Mouse (Mus musculus): ENCODE measurements at regions not wholly inside any gene's neighbourhood (a gene's known extent, or its start where the extent isn't known, plus 50 kb on each side); places are given as distances from the start of the nearest gene placed in this dataset.

GRCm38 (mm10) chr14:58520976-58521549 is 450.7 kb downstream of the Fgf9 start:
- ATAC-seq (ENCODE audit: low FRiP score, low read depth), result no peak
- Histone ChIP-seq H3K27me3 (no peaks in the 10 kb centered on the region), H3K4me2 (replicated peaks) (no peak overlapping the region), H3K4me3 (no peak overlapping the region), H3K27ac (replicated peaks) (no peak overlapping the region), H3K9me3 (no peaks in the 10 kb centered on the region), H3K36me3 (no peaks in the 10 kb centered on the region), H3K9ac (replicated peaks) (no peak overlapping the region), H3K4me1 (no peaks in the 10 kb centered on the region)
- 76% methylated on average over 5 of the region's 5 CpGs for WGBS

- no peak overlapping the region for H3K4me2 ChIP-seq (replicated peaks)
- WGBS, result 74% methylated on average over 5 of the region's 5 CpGs
- no peaks in the 10 kb centered on the region for H3K36me3 ChIP-seq
- no peaks in the 10 kb centered on the region for H3K4me1 ChIP-seq
- H3K27ac ChIP-seq (replicated peaks), result no peak overlapping the region
- H3K9ac ChIP-seq (replicated peaks), result no peak overlapping the region
- H3K9me3 ChIP-seq, result no peaks in the 10 kb centered on the region
- H3K27me3 ChIP-seq, result no peaks in the 10 kb centered on the region
- ATAC-seq (ENCODE audit: low FRiP score, low read depth), result no peak
- no peak overlapping the region for H3K4me3 ChIP-seq
These were observed 450.0 kb downstream of the Fgf9 start for GRCm38 (mm10) chr14:58520384-58520783.

- Histone ChIP-seq H3K27me3 (no peaks in the 10 kb centered on the region), H3K9me3 (no peaks in the 10 kb centered on the region), H3K27ac (replicated peaks) (no peak overlapping the region), H3K9ac (replicated peaks) (no peak overlapping the region), H3K4me3 (no peak overlapping the region), H3K36me3 (no peaks in the 10 kb centered on the region), H3K4me1 (no peaks in the 10 kb centered on the region), H3K4me2 (replicated peaks) (no peak overlapping the region)
- no peak for ATAC-seq (ENCODE audit: low FRiP score, low read depth)
- WGBS, result 100% methylated on average over 1 of the region's 1 CpGs
These were observed 448.7 kb downstream of the Fgf9 start for GRCm38 (mm10) chr14:58519086-58519485.

DNA sequence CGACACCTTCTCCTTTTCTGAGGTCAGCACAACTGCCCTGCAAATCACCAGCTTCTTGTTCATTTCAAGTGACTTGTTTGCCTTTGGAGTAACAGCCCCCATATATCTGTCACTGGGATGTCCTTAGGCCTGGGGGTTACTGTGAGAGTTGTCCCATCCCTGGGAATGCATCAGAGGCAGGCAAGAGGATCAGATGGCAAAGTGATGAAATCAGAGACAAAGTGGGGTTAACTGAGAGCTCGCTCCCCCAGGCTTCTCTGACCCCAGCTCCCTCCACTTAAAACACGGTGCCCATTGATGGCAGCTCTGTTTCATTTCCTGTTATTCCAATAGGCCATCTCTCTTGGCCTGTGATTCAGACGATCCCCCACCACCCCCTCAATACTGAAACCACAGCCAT is 446.2 kb downstream of the Fgf9 start:
- Histone ChIP-seq H3K9me3 (no peaks in the 10 kb centered on the region), H3K36me3 (no peaks in the 10 kb centered on the region), H3K9ac (replicated peaks) (no peak overlapping the region), H3K4me1 (no peaks in the 10 kb centered on the region), H3K27me3 (no peaks in the 10 kb centered on the region), H3K4me2 (replicated peaks) (no peak overlapping the region), H3K4me3 (no peak overlapping the region), H3K27ac (replicated peaks) (no peak overlapping the region)
- WGBS, result 68% methylated on average over 4 of the region's 4 CpGs
- no peak for ATAC-seq (ENCODE audit: low FRiP score, low read depth)

DNA sequence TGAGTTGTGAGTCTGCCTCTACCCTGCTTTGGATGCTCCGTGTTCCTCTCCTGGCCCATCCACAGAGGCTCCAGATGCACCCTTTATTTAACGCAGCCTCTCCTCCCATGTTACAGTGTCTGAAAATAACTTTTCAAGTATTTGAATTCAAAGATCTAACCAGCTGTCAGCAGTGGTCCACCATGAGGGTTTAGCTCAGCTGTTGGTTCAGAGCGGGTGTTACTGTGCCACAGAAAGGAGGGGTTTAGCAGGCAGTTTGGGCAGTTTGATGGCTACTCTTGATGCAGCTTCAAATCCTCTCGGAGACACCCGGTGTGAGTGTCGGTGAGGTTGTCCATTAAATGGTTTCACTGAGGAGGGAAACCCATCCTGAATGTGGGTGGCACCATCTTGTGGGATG is 441.8 kb downstream of the Fgf9 start:
- Histone ChIP-seq H3K27me3 (no peaks in the 10 kb centered on the region), H3K4me1 (no peaks in the 10 kb centered on the region), H3K9ac (replicated peaks) (no peak overlapping the region), H3K4me3 (no peak overlapping the region), H3K9me3 (no peaks in the 10 kb centered on the region), H3K27ac (replicated peaks) (no peak overlapping the region), H3K36me3 (no peaks in the 10 kb centered on the region), H3K4me2 (replicated peaks) (no peak overlapping the region)
- no peak for ATAC-seq (ENCODE audit: low FRiP score, low read depth)
- 91% methylated on average over 6 of the region's 6 CpGs for WGBS

DNA sequence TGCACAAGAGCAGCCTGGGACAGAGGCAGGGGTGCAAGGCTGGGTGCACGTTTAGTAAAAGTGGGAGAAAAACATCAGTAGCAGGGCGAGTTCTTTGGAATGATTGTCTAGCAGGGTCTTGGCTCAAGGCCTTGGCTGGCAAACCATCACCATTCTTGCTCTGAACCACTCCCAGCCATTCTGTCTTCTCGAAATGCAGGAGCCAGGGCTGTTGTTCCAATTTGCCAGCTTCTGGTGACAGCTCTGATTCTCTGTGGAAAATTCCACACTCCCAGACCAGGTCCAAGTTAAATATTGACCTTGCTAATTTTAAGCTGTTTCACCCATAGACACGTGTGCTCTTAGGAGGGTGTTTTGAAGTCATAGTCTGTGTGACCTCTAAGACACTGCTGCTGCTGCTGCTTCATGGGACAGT is 441.2 kb downstream of the Fgf9 start:
- H3K36me3 ChIP-seq, result no peaks in the 10 kb centered on the region
- no peak overlapping the region for H3K4me3 ChIP-seq
- H3K27me3 ChIP-seq, result no peaks in the 10 kb centered on the region
- no peak for ATAC-seq (ENCODE audit: low FRiP score, low read depth)
- no peak overlapping the region for H3K27ac ChIP-seq (replicated peaks)
- H3K4me1 ChIP-seq, result no peaks in the 10 kb centered on the region
- WGBS, result 76% methylated on average over 4 of the region's 4 CpGs
- no peaks in the 10 kb centered on the region for H3K9me3 ChIP-seq
- H3K9ac ChIP-seq (replicated peaks), result no peak overlapping the region
- no peak overlapping the region for H3K4me2 ChIP-seq (replicated peaks)

GRCm38 (mm10) chr14:58510790-58511189 is 440.4 kb downstream of the Fgf9 start:
- H3K27me3 ChIP-seq, result no peaks in the 10 kb centered on the region
- ATAC-seq (ENCODE audit: low FRiP score, low read depth), result no peak
- no peaks in the 10 kb centered on the region for H3K36me3 ChIP-seq
- no peaks in the 10 kb centered on the region for H3K4me1 ChIP-seq
- H3K27ac ChIP-seq (replicated peaks), result no peak overlapping the region
- 67% methylated on average over 4 of the region's 4 CpGs for WGBS
- no peaks in the 10 kb centered on the region for H3K9me3 ChIP-seq
- no peak overlapping the region for H3K4me3 ChIP-seq
- no peak overlapping the region for H3K9ac ChIP-seq (replicated peaks)
- no peak overlapping the region for H3K4me2 ChIP-seq (replicated peaks)

- no peaks in the 10 kb centered on the region for H3K27me3 ChIP-seq
- no peaks in the 10 kb centered on the region for H3K36me3 ChIP-seq
- H3K27ac ChIP-seq (replicated peaks), result no peak overlapping the region
- no peak overlapping the region for H3K4me2 ChIP-seq (replicated peaks)
- H3K4me1 ChIP-seq, result no peaks in the 10 kb centered on the region
- ATAC-seq (ENCODE audit: low FRiP score, low read depth), result no peak
- 75% methylated on average over 4 of the region's 4 CpGs for WGBS
- no peak overlapping the region for H3K9ac ChIP-seq (replicated peaks)
- no peaks in the 10 kb centered on the region for H3K9me3 ChIP-seq
- no peak overlapping the region for H3K4me3 ChIP-seq
These were observed 438.8 kb downstream of the Fgf9 start for GRCm38 (mm10) chr14:58509106-58509505.

DNA sequence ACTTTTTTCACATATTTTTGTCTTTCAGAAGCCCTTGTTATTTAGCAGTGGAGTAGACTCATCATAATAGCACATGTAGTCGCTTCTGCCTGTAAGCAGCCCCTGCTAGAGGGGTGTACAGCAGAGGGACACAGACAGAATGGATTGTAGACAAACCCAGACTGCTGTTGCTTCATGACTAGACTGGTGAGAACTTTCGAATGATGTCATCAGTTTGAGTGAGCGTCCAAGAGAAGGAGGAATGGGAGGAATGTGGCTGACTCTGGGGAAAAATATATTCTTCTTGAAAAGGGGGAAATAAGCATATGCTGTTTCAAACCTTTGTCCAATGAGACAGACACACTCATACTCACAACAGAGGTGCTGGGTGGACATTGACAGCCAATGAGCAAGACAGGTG is 436.1 kb downstream of the Fgf9 start:
- Histone ChIP-seq H3K4me1 (no peaks in the 10 kb centered on the region), H3K4me2 (replicated peaks) (no peak overlapping the region), H3K9ac (replicated peaks) (no peak overlapping the region), H3K9me3 (no peaks in the 10 kb centered on the region), H3K36me3 (no peaks in the 10 kb centered on the region), H3K4me3 (no peak overlapping the region), H3K27me3 (0 out of 2 replicates have a peak, but pooled peaks cover 4% of the 10 kb centered on the region), H3K27ac (replicated peaks) (no peak overlapping the region)
- 80% methylated on average over 3 of the region's 3 CpGs for WGBS
- no peak for ATAC-seq (ENCODE audit: low FRiP score, low read depth)

DNA sequence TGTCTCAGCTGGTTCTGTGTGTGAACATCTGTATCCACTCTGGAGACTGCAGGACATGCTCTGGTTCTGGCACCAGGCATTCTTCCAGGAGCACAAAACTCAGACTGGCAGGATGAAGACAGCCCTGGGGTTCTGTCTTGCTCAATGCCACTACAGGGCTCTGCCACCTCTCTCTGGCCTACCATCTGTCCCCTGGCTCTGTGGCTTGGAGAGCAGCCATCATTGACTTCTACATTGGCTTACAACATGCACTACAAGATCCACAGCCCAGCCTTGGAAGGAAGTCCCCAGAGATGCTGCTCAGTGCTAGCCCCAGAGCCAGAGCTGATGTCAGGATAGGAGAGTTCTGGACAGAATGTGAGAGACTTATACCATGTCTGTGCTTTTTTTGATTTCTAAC is 435.5 kb downstream of the Fgf9 start:
- Histone ChIP-seq H3K36me3 (no peaks in the 10 kb centered on the region), H3K9me3 (0 out of 2 replicates have a peak, but pooled peaks cover 3% of the 10 kb centered on the region), H3K27ac (replicated peaks) (no peak overlapping the region), H3K4me2 (replicated peaks) (no peak overlapping the region), H3K4me3 (no peak overlapping the region), H3K4me1 (no peaks in the 10 kb centered on the region), H3K9ac (replicated peaks) (no peak overlapping the region), H3K27me3 (0 out of 2 replicates have a peak, but pooled peaks cover 4% of the 10 kb centered on the region)
- ATAC-seq (ENCODE audit: low FRiP score, low read depth), result no peak

GRCm38 (mm10) chr14:58502890-58503289 is 432.5 kb downstream of the Fgf9 start:
- H3K27ac ChIP-seq (replicated peaks), result no peak overlapping the region
- 0 out of 2 replicates have a peak, but pooled peaks cover 8% of the 10 kb centered on the region for H3K27me3 ChIP-seq
- H3K9ac ChIP-seq (replicated peaks), result no peak overlapping the region
- no peak overlapping the region for H3K4me3 ChIP-seq
- no peaks in the 10 kb centered on the region for H3K36me3 ChIP-seq
- no peak for ATAC-seq (ENCODE audit: low FRiP score, low read depth)
- H3K4me1 ChIP-seq, result peaks cover 9% of the 10 kb centered on the region; the same call in 1 of the 2 replicates
- 0 out of 2 replicates have a peak, but pooled peaks cover 3% of the 10 kb centered on the region for H3K9me3 ChIP-seq
- no peak overlapping the region for H3K4me2 ChIP-seq (replicated peaks)
- WGBS, result 93% methylated on average over 8 of the region's 8 CpGs

DNA sequence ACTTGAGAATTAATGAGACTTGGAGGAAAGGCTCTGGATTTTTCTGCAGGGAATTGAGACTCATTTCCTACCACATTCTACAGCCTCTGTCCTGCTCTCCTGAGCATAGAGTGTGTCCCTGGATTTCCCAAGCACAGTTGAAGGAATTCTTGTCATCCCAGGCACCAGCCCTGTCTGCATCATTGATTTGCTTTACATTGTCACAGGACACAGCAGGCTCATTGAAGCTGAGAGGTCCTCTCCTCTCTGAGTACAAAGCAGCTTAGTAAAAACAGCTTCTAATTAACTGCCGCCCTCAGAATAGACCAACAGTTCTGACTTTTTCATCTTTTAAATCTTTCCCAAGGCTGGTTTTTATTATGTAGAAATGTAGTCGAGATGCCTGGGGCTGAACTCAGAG is 429.7 kb downstream of the Fgf9 start:
- ATAC-seq (ENCODE audit: low FRiP score, low read depth), result peak; percentile 49; the same call in 1 of the 2 replicates

DNA sequence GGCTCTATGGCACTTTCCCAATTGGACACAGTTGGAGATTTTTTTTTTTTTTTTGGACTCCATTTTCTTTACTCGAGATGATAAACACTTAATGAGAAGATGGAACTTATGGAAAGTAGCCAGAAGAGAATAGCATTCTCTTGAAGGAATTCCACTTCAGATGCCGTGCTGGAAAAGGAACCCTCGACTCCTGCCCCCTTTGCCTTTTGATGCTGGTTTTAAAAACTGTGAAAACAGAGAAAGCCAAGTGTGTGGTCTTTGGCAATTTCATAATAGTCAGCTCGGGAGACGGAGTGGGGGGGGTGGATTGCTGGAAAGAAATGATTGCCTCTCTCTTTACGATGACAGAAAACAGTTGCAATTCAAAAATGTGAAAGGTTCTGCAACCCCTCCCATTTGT is 429.2 kb downstream of the Fgf9 start:
- Histone ChIP-seq H3K4me1 (peaks cover 9% of the 10 kb centered on the region; the same call in 1 of the 2 replicates), H3K9me3 (0 out of 2 replicates have a peak, but pooled peaks cover 3% of the 10 kb centered on the region), H3K27me3 (0 out of 2 replicates have a peak, but pooled peaks cover 8% of the 10 kb centered on the region), H3K4me3 (no peak overlapping the region), H3K4me2 (replicated peaks) (no peak overlapping the region), H3K9ac (replicated peaks) (no peak overlapping the region), H3K36me3 (no peaks in the 10 kb centered on the region), H3K27ac (replicated peaks) (no peak overlapping the region)
- 18% methylated on average over 6 of the region's 6 CpGs for WGBS
- no peak for ATAC-seq (ENCODE audit: low FRiP score, low read depth)

More for the DNA sequence above, 429.7 kb downstream of the Fgf9 start:
- Histone ChIP-seq H3K4me1 (peaks cover 9% of the 10 kb centered on the region; the same call in 1 of the 2 replicates), H3K36me3 (no peaks in the 10 kb centered on the region), H3K27me3 (0 out of 2 replicates have a peak, but pooled peaks cover 8% of the 10 kb centered on the region), H3K9me3 (0 out of 2 replicates have a peak, but pooled peaks cover 3% of the 10 kb centered on the region), H3K4me3 (no peak overlapping the region), H3K27ac (replicated peaks) (no peak overlapping the region), H3K9ac (replicated peaks) (no peak overlapping the region), H3K4me2 (replicated peaks) (no peak overlapping the region)
- 7% methylated on average over 2 of the region's 2 CpGs for WGBS
